Mouse (Mus musculus): ENCODE results near the gene Pgam1. TPM values are rescaled to one million over a fixed set of nuclear protein-coding genes. Genes with fewer than 3 reads are reported as not detected.
"Not testable (repeated sequence)": the region's sequence is repeated elsewhere in the genome, so short reads cannot be mapped to it uniquely, and the experiment has no call there.

Pgam1 gene
- total RNA-seq (2021): 100 to 1,000 TPM; 541 to 553 TPM
- long read RNA-seq, transcript Pgam1-201 (4 exons, 1,775 nt): major isoform, 642 of 664 reads
- long read RNA-seq, partial matches to known transcripts: 7 of 664 reads
- long read RNA-seq, other reads (novel, unspliced or antisense): 14 of 664 reads

GRCm38 (mm10) chr19:41911178-41912073 is at the start of gene Pgam1:
Gene Pgam1 (plus strand): TSS chr19:41911923.
- peak; percentile 93 to 96 for DNase-seq (ENCODE audit: low spot score in 2 of 2)

GRCm38 (mm10) chr19:41866707-41867106 is 45.0 kb upstream of the Pgam1 start:
- no peak for DNase-seq (ENCODE audit: low spot score in 2 of 2)

- peak in 1 of 2 experiments; percentile 50 for DNase-seq (ENCODE audit: low spot score in 2 of 2)
Observed at GRCm38 (mm10) chr19:41869296-41869695, 42.4 kb upstream of the Pgam1 start.

- DNase-seq (ENCODE audit: low spot score in 2 of 2): not testable (repeated sequence)
Observed at GRCm38 (mm10) chr19:41869946-41870345, 41.8 kb upstream of the Pgam1 start.

GRCm38 (mm10) chr19:41872285-41872684 is 39.4 kb upstream of the Pgam1 start:
- DNase-seq (ENCODE audit: low spot score in 2 of 2): peak in 1 of 2 experiments; percentile 47

GRCm38 (mm10) chr19:41874356-41874755 is 37.4 kb upstream of the Pgam1 start:
- DNase-seq (ENCODE audit: low spot score in 2 of 2): no peak

- no peak for DNase-seq (ENCODE audit: low spot score in 2 of 2)
Observed at GRCm38 (mm10) chr19:41881842-41882241, 29.9 kb upstream of the Pgam1 start.

- DNase-seq (ENCODE audit: low spot score in 2 of 2): no peak
Observed at GRCm38 (mm10) chr19:41883882-41884281, 27.8 kb upstream of the Pgam1 start.

- DNase-seq (ENCODE audit: low spot score in 2 of 2): no peak
Observed at GRCm38 (mm10) chr19:41888191-41888590, 23.5 kb upstream of the Pgam1 start.

GRCm38 (mm10) chr19:41894959-41895358 is 16.8 kb upstream of the Pgam1 start:
- no peak for DNase-seq (ENCODE audit: low spot score in 2 of 2)

- peak; percentile 80 to 93 for DNase-seq (ENCODE audit: low spot score in 2 of 2)
Observed at GRCm38 (mm10) chr19:41895460-41896318, 16.0 kb upstream of the Pgam1 start, which contains the start of gene Rrp12. Gene Rrp12 (minus strand): TSS chr19:41896173.

- no peak for DNase-seq (ENCODE audit: low spot score in 2 of 2)
Observed at GRCm38 (mm10) chr19:41896319-41896711, 15.4 kb upstream of the Pgam1 start.

GRCm38 (mm10) chr19:41898860-41899259 is 12.9 kb upstream of the Pgam1 start:
- DNase-seq (ENCODE audit: low spot score in 2 of 2): peak in 1 of 2 experiments; percentile 48

GRCm38 (mm10) chr19:41900495-41901090 is 11.1 kb upstream of the Pgam1 start:
- no peak for DNase-seq (ENCODE audit: low spot score in 2 of 2)

GRCm38 (mm10) chr19:41901696-41902095 is 10.0 kb upstream of the Pgam1 start:
- no peak for DNase-seq (ENCODE audit: low spot score in 2 of 2)

GRCm38 (mm10) chr19:41902848-41903593 is 8.7 kb upstream of the Pgam1 start:
- no peak for DNase-seq (ENCODE audit: low spot score in 2 of 2)

- no peak for DNase-seq (ENCODE audit: low spot score in 2 of 2)
Observed at GRCm38 (mm10) chr19:41905246-41905645, 6.5 kb upstream of the Pgam1 start.

GRCm38 (mm10) chr19:41906311-41907078 is 5.2 kb upstream of the Pgam1 start:
- no peak for DNase-seq (ENCODE audit: low spot score in 2 of 2)

GRCm38 (mm10) chr19:41907079-41907760 is 4.5 kb upstream of the Pgam1 start:
- DNase-seq (ENCODE audit: low spot score in 2 of 2): no peak
